Mouse (Mus musculus) WW6 (cell line): ENCODE data around the gene Tacc2.
"Not testable (repeated sequence)": the region's sequence is repeated elsewhere in the genome, so short reads cannot be mapped to it uniquely, and the experiment has no call there.

Experiments
- DNase-seq: peaks from one replicate; pipeline ENCODE4 v3.0.0-alpha.2; 2013; ENCODE audit warnings: low read depth, low spot score

Gene Tacc2

GRCm38 (mm10) chr7:130650621-130651020 lies 73.4 kb downstream of the Tacc2 start:
- DNase-seq: no peak

GRCm38 (mm10) chr7:130653036-130653555 lies 75.9 kb downstream of the Tacc2 start:
- no peak for DNase-seq

GRCm38 (mm10) chr7:130654562-130654961 lies 77.3 kb downstream of the Tacc2 start:
- DNase-seq: no peak

GRCm38 (mm10) chr7:130656965-130657364 lies 79.7 kb downstream of the Tacc2 start:
- DNase-seq: no peak

- no peak for DNase-seq
These were observed 80.5 kb downstream of the Tacc2 start for GRCm38 (mm10) chr7:130657751-130658150.

- no peak for DNase-seq
These were observed 81.9 kb downstream of the Tacc2 start for GRCm38 (mm10) chr7:130659129-130659528.

GRCm38 (mm10) chr7:130662250-130662649 lies 85.0 kb downstream of the Tacc2 start:
- no peak for DNase-seq

- no peak for DNase-seq
These were observed 85.6 kb downstream of the Tacc2 start for GRCm38 (mm10) chr7:130662869-130663268.

GRCm38 (mm10) chr7:130664037-130664436 lies 86.8 kb downstream of the Tacc2 start:
- no peak for DNase-seq

- no peak for DNase-seq
These were observed 87.4 kb downstream of the Tacc2 start for GRCm38 (mm10) chr7:130664629-130665028.

- no peak for DNase-seq
These were observed 88.1 kb downstream of the Tacc2 start for GRCm38 (mm10) chr7:130665358-130665757.

GRCm38 (mm10) chr7:130668013-130668412 lies 90.8 kb downstream of the Tacc2 start:
- DNase-seq: not testable (repeated sequence)

- DNase-seq: no peak
These were observed 91.6 kb downstream of the Tacc2 start for GRCm38 (mm10) chr7:130668729-130669281.

- no peak for DNase-seq
These were observed 92.2 kb downstream of the Tacc2 start for GRCm38 (mm10) chr7:130669370-130669881.

- DNase-seq: no peak
These were observed 93.1 kb downstream of the Tacc2 start for GRCm38 (mm10) chr7:130670358-130670757.

- no peak for DNase-seq
These were observed 94.1 kb downstream of the Tacc2 start for GRCm38 (mm10) chr7:130671301-130671700.

- no peak for DNase-seq
These were observed 96.2 kb downstream of the Tacc2 start for GRCm38 (mm10) chr7:130673169-130674033.

- DNase-seq: no peak
These were observed 97.3 kb downstream of the Tacc2 start for GRCm38 (mm10) chr7:130674526-130674925.

- no peak for DNase-seq
These were observed 99.8 kb downstream of the Tacc2 start for GRCm38 (mm10) chr7:130676885-130677540.

- no peak for DNase-seq
These were observed 100.5 kb downstream of the Tacc2 start for GRCm38 (mm10) chr7:130677541-130678274.

- no peak for DNase-seq
These were observed 101.2 kb downstream of the Tacc2 start for GRCm38 (mm10) chr7:130678414-130678813.
